16 mouse cellular contexts compared by ENCODE assay signal in genomic region chr1:182107251-182107650, GRCm38 (mm10). TPM values are rescaled to one million over a fixed set of nuclear protein-coding genes. Genes with fewer than 3 reads are reported as not detected.
"Had no signal": no experiment of that assay in that cellular context is flagged by ENCODE, and none has a peak within 500 bp of the region (broad histone marks: within the 10 kb centered on the region; RNA-seq: fewer than 3 reads in every experiment).

No protein-coding gene starts in this region.

- DNase-seq: kidney, postnatal 25 days; liver; liver, embryonic 13.5 days; lung, adult 18-20 months; right cerebral cortex, postnatal 14 days; thymus, adult 18-20 months; thymus, postnatal 14 days had no signal

- H3K27ac ChIP-seq: limb, embryonic 12.5 days; liver, embryonic 13.5 days; midbrain, embryonic 12.5 days; neural tube, embryonic 13.5 days had no signal

- H3K36me3 ChIP-seq: limb, embryonic 12.5 days; liver, embryonic 13.5 days; midbrain, embryonic 12.5 days; neural tube, embryonic 13.5 days had no signal

- H3K9me3 ChIP-seq: limb, embryonic 12.5 days; liver, embryonic 13.5 days; midbrain, embryonic 12.5 days; neural tube, embryonic 13.5 days had no signal

- H3K4me2 ChIP-seq: limb, embryonic 12.5 days; liver, embryonic 13.5 days; midbrain, embryonic 12.5 days; neural tube, embryonic 13.5 days had no signal

- ATAC-seq: midbrain, embryonic 16.5 days had no signal

- H3K4me3 ChIP-seq: limb, embryonic 12.5 days; liver, embryonic 13.5 days; midbrain, embryonic 12.5 days; neural tube, embryonic 13.5 days had no signal

- H3K27me3 ChIP-seq: liver, embryonic 13.5 days; midbrain, embryonic 12.5 days; neural tube, embryonic 13.5 days had no signal

- H3K9ac ChIP-seq: limb, embryonic 12.5 days; liver, embryonic 13.5 days; midbrain, embryonic 12.5 days; neural tube, embryonic 13.5 days had no signal

RNA-seq across cellular contexts. Expression of gene Vmn1r1, which starts 57.0 kb away (rescaled TPM):
- total RNA-seq: layer of hippocampus, postnatal 25 days; left cerebral cortex, postnatal 36 days; megakaryocyte-erythroid progenitor cell, adult 5-6 weeks had no signal
- polyA plus RNA-seq: kidney, embryonic 16.5 days; limb, embryonic 12.5 days; liver, embryonic 13.5 days; lung, embryonic 16.5 days; midbrain, embryonic 12.5 days; midbrain, embryonic 16.5 days; neural tube, embryonic 13.5 days had no signal
